Mouse (Mus musculus) midbrain, postnatal 0 days (tissue): Measurements from ENCODE around the gene Pprc1. TPM values are rescaled to one million over a fixed set of nuclear protein-coding genes. Genes with fewer than 3 reads are reported as not detected.
A peak's percentile ranks its signal among the peaks of the same experiment; 100 is the strongest.

Source experiments
- ATAC-seq: fragments of 200-750 bp; cut with Nextera tagmentation; 2 replicates; pipeline ENCODE4 v1.8.0; 2017; ENCODE audit warnings: moderate number of reproducible peaks, mild to moderate bottlenecking, moderate TSS enrichment, moderate library complexity; ENCODE audit not compliant: low FRiP score
- DNase-seq: peaks from one replicate; pipeline ENCODE4 v3.0.0-alpha.2; 2015; ENCODE audit warnings: low spot score
- H3K27ac ChIP-seq: fragments of 300-500 bp; sonication (generic); 2 replicates; pipeline ENCODE4 v1.5.1; 2014; ENCODE audit warnings: low read depth, mild to moderate bottlenecking, low read length, mixed read lengths
- H3K27me3 ChIP-seq: fragments of 300-500 bp; sonication (generic); 2 replicates; pipeline ENCODE4 v1.6.1; 2014; ENCODE audit warnings: low read length, control low read depth, mixed read lengths; ENCODE audit not compliant: insufficient read depth
- H3K36me3 ChIP-seq: fragments of 300-500 bp; sonication (generic); 2 replicates; pipeline ENCODE4 v1.6.1; 2014; ENCODE audit warnings: low read length, control low read depth, mixed read lengths; ENCODE audit not compliant: insufficient read depth
- H3K4me1 ChIP-seq: fragments of 300-500 bp; sonication (generic); 2 replicates; pipeline ENCODE4 v1.6.1; 2014; ENCODE audit warnings: mild to moderate bottlenecking, control low read depth, antibody characterized with exemption, low read length, mixed read lengths; ENCODE audit not compliant: insufficient read depth
- H3K4me2 ChIP-seq: fragments of 300-500 bp; sonication (generic); 2 replicates; pipeline ENCODE4 v1.6.1; 2014; ENCODE audit warnings: low read depth, mild to moderate bottlenecking, low read length, mixed read lengths; ENCODE audit not compliant: poor library complexity, severe bottlenecking
- H3K4me3 ChIP-seq: fragments of 300-500 bp; sonication (generic); 2 replicates; pipeline ENCODE4 v1.5.1; 2014; ENCODE audit warnings: low read depth, mild to moderate bottlenecking, low read length, moderate library complexity
- H3K9ac ChIP-seq: fragments of 300-500 bp; sonication (generic); replicated peaks from 2 replicates; pipeline ENCODE4 v1.6.1; 2014; ENCODE audit warnings: mild to moderate bottlenecking, low read length, moderate library complexity, mixed read lengths; ENCODE audit not compliant: poor library complexity, severe bottlenecking
- H3K9me3 ChIP-seq: fragments of 300-500 bp; sonication (generic); 2 replicates; pipeline ENCODE4 v1.6.1; 2016; ENCODE audit warnings: low read length, control low read depth
- CTCF ChIP-seq: IDR thresholded peaks from 2 replicates; pipeline ENCODE4 v1.5.1; 2016; ENCODE audit warnings: antibody characterized with exemption, mild to moderate bottlenecking
- WGBS: fragments of 180-500 bp; shearing (Covaris S2); extraction: QIAGEN DNeasy Blood & Tissue Kit; methylation state at CpG from one replicate; pipeline ENCODE4 v1.1.7; 2014; 5-methylcytosine and 5-hydroxymethylcytosine counted together
- polyA plus RNA-seq: library from polyadenylated mRNA; unstranded; fragments of >200 nt; fragmentation: Nextera tagmentation; extraction: Ambion mirVana; gene quantifications from 2 replicates; pipeline ENCODE4 v1.2.1, GENCODE M21; 2015
- total RNA-seq: library from RNA; depleted of rRNA; stranded (reverse); fragments of >200 nt; gene quantifications from 2 replicates; pipeline ENCODE4 v1.2.3, GENCODE M21; 2014

The Pprc1 gene
- total and polyA plus RNA-seq, 2 experiments from 2014 or later = 8.8 to 10.4 TPM

- Histone ChIP-seq H3K4me1 (0 out of 2 replicates have a peak, but pooled peaks cover 3% of the 10 kb centered on the region), H3K4me3 (peak overlapping the region; percentile 83), H3K36me3 (no peaks in the 10 kb centered on the region), H3K27me3 (no peaks in the 10 kb centered on the region), H3K4me2 (peak overlapping the region; percentile 96), H3K9me3 (no peaks in the 10 kb centered on the region), H3K27ac (peak overlapping the region; percentile 84), H3K9ac (peak overlapping the region; percentile 79)
- no peak; the same call in 1 of the 2 replicates for TF ChIP-seq CTCF
- DNase-seq (peak; percentile 99), ATAC-seq (peak; percentile 93)
- WGBS = under 1% methylated on average over 52 of the region's 52 CpGs
These were observed 11.8 kb downstream of the Pprc1 start for GRCm38 (mm10) chr19:46056388-46056946.

DNA sequence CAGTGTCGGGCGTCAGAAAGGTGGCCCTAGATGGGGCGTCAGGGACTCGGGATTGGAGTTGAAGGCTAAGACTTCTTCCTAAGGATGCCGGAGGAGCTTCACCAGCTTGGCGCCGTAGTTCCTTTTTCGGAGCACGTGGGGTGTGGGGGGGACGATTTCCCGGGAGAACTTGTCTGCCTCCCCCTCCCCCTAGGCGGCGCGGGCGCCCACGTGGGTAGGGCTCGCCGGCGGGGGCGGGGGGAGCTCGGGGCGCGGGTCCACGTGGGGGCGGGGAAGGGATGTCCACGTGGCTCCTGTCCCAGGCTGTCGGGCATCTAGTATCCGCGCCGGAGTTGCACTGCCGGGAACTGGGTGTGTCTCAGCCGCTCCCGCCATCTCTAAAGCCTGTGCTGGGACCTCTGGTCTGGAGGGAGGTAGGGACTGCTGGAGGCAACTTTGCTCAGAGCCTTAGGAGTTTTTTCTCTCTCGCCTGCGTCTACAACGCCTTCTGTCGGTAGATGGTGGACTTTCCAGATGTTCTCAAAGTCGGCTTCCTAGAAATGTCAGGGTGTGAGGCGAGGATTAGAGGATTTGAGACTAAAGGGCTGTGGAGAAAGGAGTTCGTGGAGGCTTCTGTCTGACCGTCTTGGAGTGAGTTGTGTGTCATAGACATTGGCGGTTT lies 12.4 kb downstream of the Pprc1 start:
- Histone ChIP-seq H3K27me3 (no peaks in the 10 kb centered on the region), H3K9ac (peak overlapping the region; percentile 79), H3K36me3 (peaks cover 4% of the 10 kb centered on the region), H3K4me1 (0 out of 2 replicates have a peak, but pooled peaks cover 3% of the 10 kb centered on the region), H3K9me3 (no peaks in the 10 kb centered on the region), H3K27ac (peak overlapping the region; percentile 84), H3K4me3 (peak overlapping the region; percentile 83), H3K4me2 (peak overlapping the region; percentile 96)
- peak; percentile 65 for DNase-seq
- ATAC-seq = peak; percentile 65
- TF ChIP-seq CTCF = peak; percentile 61
- under 1% methylated on average over 39 of the region's 42 CpGs for WGBS

DNA sequence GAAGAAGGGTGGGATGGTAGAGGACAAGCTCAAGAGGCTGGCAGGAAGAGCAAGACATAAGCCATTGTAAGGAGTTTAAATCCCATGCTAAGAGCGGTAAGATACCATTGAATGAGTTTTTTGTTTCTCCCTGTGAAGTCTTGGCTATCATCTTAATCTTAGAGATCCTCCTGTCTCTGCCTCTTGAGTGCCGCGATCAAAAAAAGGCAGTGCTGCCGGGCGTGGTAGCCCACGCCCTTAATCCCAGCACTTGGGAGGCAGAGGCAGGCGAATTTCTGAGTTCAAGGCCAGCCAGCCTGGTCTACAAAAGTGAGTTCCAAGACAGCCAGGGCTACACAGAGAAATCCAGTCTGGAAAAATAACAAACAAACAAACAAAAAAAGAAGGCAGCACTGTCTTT lies 13.8 kb downstream of the Pprc1 start:
- Histone ChIP-seq H3K27me3 (no peaks in the 10 kb centered on the region), H3K4me3 (no peak overlapping the region), H3K36me3 (peaks cover 18% of the 10 kb centered on the region), H3K9me3 (no peaks in the 10 kb centered on the region), H3K27ac (no peak overlapping the region), H3K4me2 (no peak overlapping the region), H3K4me1 (0 out of 2 replicates have a peak, but pooled peaks cover 3% of the 10 kb centered on the region), H3K9ac (no peak overlapping the region)
- DNase-seq = no peak
- WGBS = 95% methylated on average over 7 of the region's 7 CpGs
- TF ChIP-seq CTCF = no peak
- ATAC-seq = no peak

DNA sequence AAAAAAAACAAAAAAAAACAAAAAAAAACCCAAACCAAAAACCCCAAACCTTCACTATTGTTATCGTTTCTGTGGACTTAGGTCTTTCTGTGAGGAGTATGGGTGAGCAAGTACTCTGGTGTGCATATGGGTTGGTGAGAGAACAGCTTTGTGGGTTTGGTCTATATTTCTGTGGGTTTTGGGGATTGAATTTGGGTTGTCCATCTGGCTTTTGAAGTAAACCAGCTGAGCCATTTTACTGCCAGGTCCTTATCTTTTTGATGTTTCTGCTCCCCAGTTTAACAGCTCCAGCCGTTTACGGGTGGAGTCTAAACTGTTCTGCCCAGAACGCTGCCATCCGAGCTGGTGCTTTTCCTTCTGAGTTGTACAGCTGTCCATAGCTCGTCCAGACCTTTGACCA lies 16.2 kb downstream of the Pprc1 start:
- 91% methylated on average over 6 of the region's 6 CpGs for WGBS
- Histone ChIP-seq H3K27ac (no peak overlapping the region), H3K4me1 (0 out of 2 replicates have a peak, but pooled peaks cover 3% of the 10 kb centered on the region), H3K4me2 (no peak overlapping the region), H3K9ac (no peak overlapping the region), H3K4me3 (no peak overlapping the region), H3K9me3 (no peaks in the 10 kb centered on the region), H3K27me3 (no peaks in the 10 kb centered on the region), H3K36me3 (peaks cover 42% of the 10 kb centered on the region)
- ATAC-seq (no peak), DNase-seq (no peak)
- TF ChIP-seq CTCF = no peak

GRCm38 (mm10) chr19:46068054-46068453 lies 23.4 kb downstream of the Pprc1 start:
- no peak overlapping the region for H3K27ac ChIP-seq
- WGBS = 80% methylated on average over 10 of the region's 10 CpGs

GRCm38 (mm10) chr19:46073285-46073684 lies 28.6 kb downstream of the Pprc1 start:
- ATAC-seq (no peak), DNase-seq (no peak)
- Histone ChIP-seq H3K27me3 (no peaks in the 10 kb centered on the region), H3K4me3 (no peak overlapping the region), H3K9ac (no peak overlapping the region), H3K4me2 (no peak overlapping the region), H3K9me3 (no peaks in the 10 kb centered on the region), H3K27ac (no peak overlapping the region), H3K4me1 (peaks cover 8% of the 10 kb centered on the region), H3K36me3 (peaks cover 26% of the 10 kb centered on the region)
- WGBS = 87% methylated on average over 7 of the region's 7 CpGs
- TF ChIP-seq CTCF = no peak

More at GRCm38 (mm10) chr19:46068054-46068453, 23.4 kb downstream of the Pprc1 start:
- no peak for TF ChIP-seq CTCF
- Histone ChIP-seq H3K36me3 (peaks cover 75% of the 10 kb centered on the region), H3K4me1 (no peaks in the 10 kb centered on the region), H3K9me3 (no peaks in the 10 kb centered on the region), H3K9ac (no peak overlapping the region), H3K4me2 (no peak overlapping the region), H3K27me3 (no peaks in the 10 kb centered on the region), H3K4me3 (no peak overlapping the region)
- DNase-seq (no peak), ATAC-seq (no peak)
